Mouse (Mus musculus) heart, embryonic 16.5 days (tissue): ENCODE results near the gene Olfr71. TPM values are rescaled to one million over a fixed set of nuclear protein-coding genes. Genes with fewer than 3 reads are reported as not detected.

Experiments
- ATAC-seq: fragments of 200-750 bp; cut with Nextera tagmentation; replicated peaks from 2 replicates; pipeline ENCODE4 v1.8.0; 2017; ENCODE audit warnings: moderate number of reproducible peaks; ENCODE audit not compliant: insufficient read depth, low FRiP score; ENCODE audit errors: extremely low read depth
- H3K27ac ChIP-seq: fragments of 300-500 bp; sonication (generic); 2 replicates; pipeline ENCODE4 v1.5.1; 2014; ENCODE audit warnings: mild to moderate bottlenecking, low read length, control low read depth, moderate library complexity
- H3K27me3 ChIP-seq: fragments of 300-500 bp; sonication (generic); 2 replicates; pipeline ENCODE4 v1.6.1; 2014; ENCODE audit warnings: low read length, mixed read lengths; ENCODE audit not compliant: control insufficient read depth, insufficient read depth
- H3K36me3 ChIP-seq: fragments of 300-500 bp; sonication (generic); 2 replicates; pipeline ENCODE4 v1.6.1; 2014; ENCODE audit not compliant: control insufficient read depth, insufficient read depth
- H3K4me1 ChIP-seq: fragments of 300-500 bp; sonication (generic); 2 replicates; pipeline ENCODE4 v1.6.1; 2014; ENCODE audit warnings: low read length, mixed read lengths; ENCODE audit not compliant: control insufficient read depth, insufficient read depth
- H3K4me2 ChIP-seq: fragments of 300-500 bp; sonication (generic); 2 replicates; pipeline ENCODE4 v1.6.1; 2014; ENCODE audit warnings: low read depth, mild to moderate bottlenecking, control low read depth, low read length
- H3K4me3 ChIP-seq: fragments of 300-500 bp; sonication (generic); 2 replicates; pipeline ENCODE4 v1.5.1; 2014; ENCODE audit warnings: mild to moderate bottlenecking, control low read depth, low read length
- H3K9ac ChIP-seq: fragments of 300-500 bp; sonication (generic); 2 replicates; pipeline ENCODE4 v1.6.1; 2014; ENCODE audit warnings: low read length, control low read depth
- H3K9me3 ChIP-seq: fragments of 300-500 bp; sonication (generic); replicated peaks from 2 replicates; pipeline ENCODE4 v1.6.1; 2016; ENCODE audit warnings: low read length; ENCODE audit not compliant: control insufficient read depth
- WGBS: fragments of 180-500 bp; shearing (Covaris S2); extraction: QIAGEN DNeasy Blood & Tissue Kit; methylation state at CpG from one replicate; pipeline ENCODE4 v1.1.7; 2014; 5-methylcytosine and 5-hydroxymethylcytosine counted together
- polyA plus RNA-seq: library from polyadenylated mRNA; unstranded; fragments of >200 nt; fragmentation: Nextera tagmentation; extraction: Ambion mirVana; gene quantifications from 2 replicates; pipeline ENCODE4 v1.2.1, GENCODE M21; 2015

Olfr71 gene
- not detected in 2 replicates for polyA plus RNA-seq

- H3K9me3 ChIP-seq: no peaks in the 10 kb centered on the region
- H3K27me3 ChIP-seq: no peaks in the 10 kb centered on the region
- H3K4me2 ChIP-seq: no peak within 1 kb of the TSS
- H3K4me1 ChIP-seq: peaks cover 5% of the 10 kb centered on the region
- no peak within 1 kb of the TSS for H3K9ac ChIP-seq
- ATAC-seq: no peak
- H3K4me3 ChIP-seq: no peak within 1 kb of the TSS
- no peak within 1 kb of the TSS for H3K27ac ChIP-seq
- 58% methylated on average over 6 of the region's 6 CpGs for WGBS
- H3K36me3 ChIP-seq: no peaks in the 10 kb centered on the region
Observed at GRCm38 (mm10) chr4:43709869-43710268, at the start of gene Olfr71. Olfr71 (minus strand) TSS chr4:43710255.

- H3K27me3 ChIP-seq: no peaks in the 10 kb centered on the region
- H3K4me2 ChIP-seq: 0 out of 2 replicates have a peak overlapping the region, but pooled peaks have one; percentile 1
- H3K9me3 ChIP-seq: no peaks in the 10 kb centered on the region
- peaks cover 6% of the 10 kb centered on the region for H3K4me1 ChIP-seq
- peak overlapping the region; percentile 49 for H3K27ac ChIP-seq
- no peaks in the 10 kb centered on the region for H3K36me3 ChIP-seq
- no peak overlapping the region for H3K9ac ChIP-seq
- 23% methylated on average over 6 of the region's 6 CpGs for WGBS
- no peak overlapping the region for H3K4me3 ChIP-seq
- no peak; the same call in 1 of the 2 replicates for ATAC-seq
Observed at GRCm38 (mm10) chr4:43757213-43757612, 47.2 kb upstream of the Olfr71 start.

GRCm38 (mm10) chr4:43745187-43745586 lies 35.1 kb upstream of the Olfr71 start:
- Histone ChIP-seq H3K27ac (no peak overlapping the region), H3K9ac (no peak overlapping the region), H3K4me3 (no peak overlapping the region), H3K4me1 (peaks cover 6% of the 10 kb centered on the region; the same call in 1 of the 2 replicates), H3K27me3 (no peaks in the 10 kb centered on the region), H3K9me3 (no peaks in the 10 kb centered on the region), H3K36me3 (no peaks in the 10 kb centered on the region), H3K4me2 (no peak overlapping the region)
- ATAC-seq: no peak
- WGBS: 10% methylated on average over 6 of the region's 6 CpGs

- Histone ChIP-seq H3K9ac (no peak overlapping the region), H3K27ac (no peak overlapping the region), H3K9me3 (no peaks in the 10 kb centered on the region), H3K4me2 (no peak overlapping the region), H3K4me1 (peaks cover 6% of the 10 kb centered on the region; the same call in 1 of the 2 replicates), H3K4me3 (no peak overlapping the region), H3K36me3 (no peaks in the 10 kb centered on the region), H3K27me3 (no peaks in the 10 kb centered on the region)
- ATAC-seq: no peak
- 14% methylated on average over 1 of the region's 1 CpGs for WGBS
Observed at GRCm38 (mm10) chr4:43743099-43743498, 33.0 kb upstream of the Olfr71 start.

- Histone ChIP-seq H3K27ac (no peak overlapping the region), H3K36me3 (no peaks in the 10 kb centered on the region), H3K4me1 (peaks cover 6% of the 10 kb centered on the region; the same call in 1 of the 2 replicates), H3K4me3 (no peak overlapping the region), H3K27me3 (no peaks in the 10 kb centered on the region), H3K9me3 (no peaks in the 10 kb centered on the region), H3K4me2 (no peak overlapping the region), H3K9ac (no peak overlapping the region)
- no peak for ATAC-seq
- WGBS: 37% methylated on average over 4 of the region's 4 CpGs
Observed at GRCm38 (mm10) chr4:43742637-43743036, 32.6 kb upstream of the Olfr71 start.

- no peak overlapping the region for H3K27ac ChIP-seq
- no peak overlapping the region for H3K4me3 ChIP-seq
- no peak overlapping the region for H3K9ac ChIP-seq
- no peaks in the 10 kb centered on the region for H3K9me3 ChIP-seq
- ATAC-seq: no peak
- no peak overlapping the region for H3K4me2 ChIP-seq
- no peaks in the 10 kb centered on the region for H3K4me1 ChIP-seq
- H3K27me3 ChIP-seq: no peaks in the 10 kb centered on the region
- WGBS: 70% methylated on average over 5 of the region's 5 CpGs
- H3K36me3 ChIP-seq: no peaks in the 10 kb centered on the region
Observed at GRCm38 (mm10) chr4:43741526-43741925, 31.5 kb upstream of the Olfr71 start.

GRCm38 (mm10) chr4:43738989-43739674 lies 29.1 kb upstream of the Olfr71 start:
- 48% methylated on average over 8 of the region's 8 CpGs for WGBS
- no peak for ATAC-seq
- H3K27me3 ChIP-seq: no peaks in the 10 kb centered on the region

GRCm38 (mm10) chr4:43737144-43737543 lies 27.1 kb upstream of the Olfr71 start:
- Histone ChIP-seq H3K9me3 (no peaks in the 10 kb centered on the region), H3K27me3 (no peaks in the 10 kb centered on the region), H3K36me3 (no peaks in the 10 kb centered on the region), H3K4me2 (no peak overlapping the region), H3K4me3 (no peak overlapping the region), H3K27ac (no peak overlapping the region), H3K4me1 (peaks cover 10% of the 10 kb centered on the region), H3K9ac (no peak overlapping the region)
- ATAC-seq: no peak
- WGBS: 72% methylated on average over 6 of the region's 6 CpGs

More at GRCm38 (mm10) chr4:43738989-43739674, 29.1 kb upstream of the Olfr71 start:
- Histone ChIP-seq H3K36me3 (no peaks in the 10 kb centered on the region), H3K4me1 (no peaks in the 10 kb centered on the region), H3K9ac (no peak overlapping the region), H3K27ac (no peak overlapping the region), H3K4me3 (no peak overlapping the region), H3K9me3 (no peaks in the 10 kb centered on the region), H3K4me2 (no peak overlapping the region)

- peaks cover 40% of the 10 kb centered on the region for H3K4me1 ChIP-seq
- WGBS: 63% methylated on average over 5 of the region's 5 CpGs
- H3K9me3 ChIP-seq: no peaks in the 10 kb centered on the region
- H3K27ac ChIP-seq: no peak overlapping the region
- no peaks in the 10 kb centered on the region for H3K36me3 ChIP-seq
- 0 out of 2 replicates have a peak, but pooled peaks cover 2% of the 10 kb centered on the region for H3K27me3 ChIP-seq
- no peak for ATAC-seq
- H3K9ac ChIP-seq: no peak overlapping the region
- H3K4me2 ChIP-seq: no peak overlapping the region
- no peak overlapping the region for H3K4me3 ChIP-seq
Observed at GRCm38 (mm10) chr4:43733186-43733585, 23.1 kb upstream of the Olfr71 start.
